Mouse (Mus musculus): ENCODE results near the gene Grm8. TPM values are rescaled to one million over a fixed set of nuclear protein-coding genes. Genes with fewer than 3 reads are reported as not detected.

The Grm8 gene
- total RNA-seq, 2 experiments from 2014 or later, result 19.8 to 20.9 TPM

- intact Hi-C loops (cut with DNase I), result no loop called here
- DNase-seq (ENCODE audit: extremely low spot score in 1 of 2, low spot score in 2 of 2), result no peak
Measured at GRCm38 (mm10) chr6:27360440-27360839, 774.5 kb downstream of the Grm8 start.

DNA sequence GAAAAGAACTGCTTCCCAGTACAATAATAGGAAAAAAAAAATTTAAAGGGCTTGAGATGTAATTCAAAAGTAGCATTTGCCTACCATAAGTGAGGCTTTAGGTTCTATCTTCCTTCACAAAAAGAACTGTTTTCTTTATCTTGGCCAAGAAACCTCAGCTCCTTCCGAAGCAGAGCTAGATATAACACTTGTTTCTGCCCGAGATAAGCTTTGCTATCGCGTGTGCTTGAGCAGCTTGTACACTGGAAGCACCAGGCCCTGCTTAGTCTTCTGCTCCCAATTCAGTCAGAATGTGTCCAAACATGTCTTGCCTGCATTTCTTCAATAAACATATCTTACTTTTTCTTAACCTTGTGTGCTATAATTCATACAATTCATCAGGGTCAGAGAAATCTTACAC, 783.8 kb downstream of the Grm8 start:
- DNase-seq (ENCODE audit: extremely low spot score in 1 of 2, low spot score in 2 of 2), result no peak
- intact Hi-C loops (cut with DNase I), result no loop called here

DNA sequence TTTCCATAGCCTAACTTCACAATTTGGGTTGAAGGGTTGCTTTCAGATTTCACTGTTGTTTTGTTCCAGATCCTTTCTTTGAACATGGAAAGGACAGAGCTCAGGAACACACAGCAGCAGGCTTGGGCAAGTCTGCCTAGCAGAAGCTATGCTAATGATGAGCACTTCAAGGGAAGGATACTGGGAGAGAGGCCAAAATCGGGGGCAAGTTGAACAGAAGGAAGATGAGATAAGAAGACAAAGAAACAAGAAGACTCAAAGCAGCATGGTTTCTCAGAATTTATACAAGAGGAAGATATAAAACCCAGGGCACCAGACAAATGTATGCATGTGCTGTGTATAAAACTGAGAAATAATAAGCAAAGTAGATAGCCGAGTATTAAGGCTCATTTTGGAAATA, 786.7 kb downstream of the Grm8 start:
- intact Hi-C loops (cut with DNase I), result no loop called here
- peak in 1 of 2 experiments; percentile 9 for DNase-seq (ENCODE audit: extremely low spot score in 1 of 2, low spot score in 2 of 2)

- intact Hi-C loops (cut with DNase I), result no loop called here
- no peak for DNase-seq (ENCODE audit: extremely low spot score in 1 of 2, low spot score in 2 of 2)
Measured at GRCm38 (mm10) chr6:27346311-27346710, 788.7 kb downstream of the Grm8 start.

GRCm38 (mm10) chr6:27340131-27340530, 794.8 kb downstream of the Grm8 start:
- DNase-seq (ENCODE audit: extremely low spot score in 1 of 2, low spot score in 2 of 2), result peak in 1 of 2 experiments; percentile 3
- intact Hi-C loops (cut with DNase I), result no loop called here

DNA sequence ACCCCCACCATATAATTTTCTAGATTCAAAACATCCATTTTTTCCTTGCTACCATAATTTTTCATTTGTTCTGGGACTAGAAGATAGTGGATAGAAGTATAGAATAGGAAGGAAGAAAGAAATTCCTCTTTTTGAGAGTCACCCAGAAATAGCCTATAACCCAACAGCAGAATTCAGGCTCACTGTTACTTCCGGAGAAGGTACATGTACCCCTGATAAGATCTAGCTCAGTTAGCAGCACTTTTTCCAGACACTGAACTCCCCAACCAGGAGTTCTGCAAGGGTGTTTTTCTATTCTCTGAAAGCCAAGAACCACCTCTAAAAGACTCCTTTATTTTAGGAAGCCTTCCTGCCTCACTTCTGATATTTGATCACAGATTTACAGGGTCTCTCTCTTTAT, 816.4 kb downstream of the Grm8 start:
- intact Hi-C loops (cut with DNase I), result no loop called here
- no peak for DNase-seq (ENCODE audit: extremely low spot score in 1 of 2, low spot score in 2 of 2)

DNA sequence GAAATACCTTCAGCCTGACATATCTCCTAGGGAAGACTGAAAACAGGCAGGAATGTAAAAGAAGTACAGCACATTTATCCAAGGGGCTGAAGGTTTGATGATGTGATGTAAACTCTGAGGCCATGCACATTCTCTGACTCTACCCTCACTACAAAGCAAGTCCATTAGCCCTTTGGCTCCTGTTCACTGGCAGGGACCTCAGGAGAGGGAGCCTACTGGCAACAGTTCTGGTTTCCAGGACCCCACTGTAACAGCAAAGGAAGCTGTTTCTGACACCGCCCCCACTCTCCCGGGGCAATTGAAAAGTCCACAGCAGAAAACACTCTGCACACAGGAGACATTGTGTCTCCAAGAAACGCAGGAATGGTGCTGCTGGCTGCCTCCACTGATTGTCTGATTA, 817.6 kb downstream of the Grm8 start:
- peak in 1 of 2 experiments; percentile 4 for DNase-seq (ENCODE audit: extremely low spot score in 1 of 2, low spot score in 2 of 2)
- intact Hi-C loops (cut with DNase I), result no loop called here

GRCm38 (mm10) chr6:27316018-27316417, 819.0 kb downstream of the Grm8 start:
- intact Hi-C loops (cut with DNase I), result no loop called here
- no peak for DNase-seq (ENCODE audit: extremely low spot score in 1 of 2, low spot score in 2 of 2)

DNA sequence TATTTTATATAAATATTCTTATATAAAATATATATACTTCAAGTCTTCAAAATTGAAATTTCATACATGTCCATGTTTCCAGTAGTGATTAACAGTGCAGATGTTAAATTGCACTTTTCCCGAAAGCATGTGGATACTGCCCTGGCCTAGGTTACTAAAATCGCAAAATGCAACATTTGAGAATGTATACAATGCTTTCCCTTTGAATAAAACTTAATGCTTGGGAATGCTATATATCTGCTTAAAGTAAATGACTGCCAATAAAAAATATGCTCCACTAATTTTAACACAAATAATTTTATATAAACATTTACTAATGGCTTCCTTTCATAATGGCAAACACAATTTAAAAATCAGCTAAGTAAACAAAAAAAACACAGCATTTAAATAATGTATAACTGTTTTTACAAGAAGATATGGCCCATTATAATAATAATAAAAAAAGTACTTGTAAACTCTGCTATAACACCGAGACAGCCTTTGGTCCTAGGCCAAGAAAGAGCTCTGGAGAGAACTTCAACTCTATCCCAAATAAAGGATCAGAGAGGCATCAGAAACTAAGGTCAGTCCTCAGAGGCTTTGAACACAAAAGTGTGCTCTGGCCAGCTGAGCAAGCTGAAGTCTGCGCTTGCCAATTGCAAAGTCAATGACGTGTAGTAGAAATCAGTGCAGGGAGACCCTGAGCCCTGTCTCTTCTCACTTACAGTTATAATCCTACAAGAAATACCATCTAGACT, 820.5 kb downstream of the Grm8 start:
- intact Hi-C loops (cut with DNase I), result no loop called here
- DNase-seq (ENCODE audit: extremely low spot score in 1 of 2, low spot score in 2 of 2), result no peak

- no peak for DNase-seq (ENCODE audit: extremely low spot score in 1 of 2, low spot score in 2 of 2)
- intact Hi-C loops (cut with DNase I), result no loop called here
Measured at GRCm38 (mm10) chr6:27310401-27310800, 824.6 kb downstream of the Grm8 start.

DNA sequence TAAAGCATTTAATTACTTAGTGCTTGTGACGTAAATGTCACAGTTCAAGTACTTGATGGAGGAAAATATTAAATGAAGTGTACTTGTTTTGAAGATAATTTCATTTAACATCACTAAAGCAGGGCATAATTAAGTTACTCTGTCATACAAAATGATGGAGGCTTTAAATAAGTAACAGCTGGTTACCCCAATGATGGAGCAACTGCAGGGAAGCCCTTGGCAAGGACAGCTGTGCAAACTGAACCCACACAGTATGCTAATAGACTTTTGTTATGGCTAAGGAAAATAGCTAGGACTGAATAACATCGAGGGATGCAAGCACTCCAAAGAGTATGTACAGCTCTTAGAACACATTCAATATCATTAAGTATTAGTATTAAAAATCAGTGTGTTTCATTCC, 829.6 kb downstream of the Grm8 start:
- intact Hi-C loops (cut with DNase I), result no loop called here
- no peak for DNase-seq (ENCODE audit: extremely low spot score in 1 of 2, low spot score in 2 of 2)

DNA sequence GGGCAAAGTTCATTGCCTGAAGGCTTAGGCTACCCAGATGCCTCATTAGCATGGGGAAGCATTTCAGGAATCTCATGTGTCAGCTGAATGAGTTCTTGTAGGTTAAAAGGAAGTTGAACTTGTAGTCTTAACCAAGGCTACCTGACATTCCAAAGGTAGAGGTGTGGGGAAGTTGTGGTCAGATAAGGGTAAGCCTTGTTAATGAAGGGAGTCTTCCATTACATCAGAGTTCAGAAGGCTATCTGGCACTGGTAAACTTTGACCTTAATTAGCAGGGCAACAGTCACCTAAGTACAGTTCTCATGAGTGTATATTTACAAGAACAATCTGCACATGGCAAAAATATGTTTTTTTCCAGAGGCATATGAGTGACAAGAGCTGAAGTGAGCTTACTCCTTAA, 870.0 kb downstream of the Grm8 start:
- intact Hi-C loops (cut with DNase I), result no loop called here
- DNase-seq (ENCODE audit: extremely low spot score in 1 of 2, low spot score in 2 of 2), result no peak

DNA sequence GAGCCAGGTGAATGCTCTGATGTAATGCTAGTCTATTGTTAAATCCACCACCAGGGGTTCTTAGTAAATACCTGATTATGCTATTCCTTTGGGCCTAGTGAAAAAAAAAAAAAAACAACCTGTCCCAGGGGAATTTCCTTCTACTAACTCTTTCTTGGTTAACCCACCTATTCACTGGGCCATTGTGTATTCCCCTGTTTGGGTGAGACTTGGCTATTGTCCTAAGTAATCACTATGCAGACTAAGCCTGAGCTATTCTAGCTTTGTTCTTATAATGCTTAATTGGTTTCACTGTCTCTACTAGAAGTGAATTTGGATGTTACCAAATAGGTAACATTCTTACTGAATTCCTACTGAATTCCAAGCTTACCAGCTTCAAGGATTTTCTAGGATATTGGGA, 872.4 kb downstream of the Grm8 start:
- DNase-seq (ENCODE audit: extremely low spot score in 1 of 2, low spot score in 2 of 2), result no peak
- intact Hi-C loops (cut with DNase I), result no loop called here

GRCm38 (mm10) chr6:27240416-27240815, 894.6 kb downstream of the Grm8 start:
- intact Hi-C loops (cut with DNase I), result no loop called here
- no peak for DNase-seq (ENCODE audit: extremely low spot score in 1 of 2, low spot score in 2 of 2)

- intact Hi-C loops (cut with DNase I), result no loop called here
- no peak for DNase-seq (ENCODE audit: extremely low spot score in 1 of 2, low spot score in 2 of 2)
Measured at GRCm38 (mm10) chr6:27239968-27240367, 895.0 kb downstream of the Grm8 start.

Small RNA genes within 50 kb of the gene (microRNA-seq; reads per million reads assigned to microRNA genes)
- 75.9 reads per million, percentile 53 among the genes with 10 or more reads in this experiment for gene Mir592

Measured in left cerebral cortex, postnatal 10 days (tissue).